10 mouse cellular contexts compared by ENCODE assay signal in genomic region chr10:14703830-14704420, GRCm38 (mm10). TPM values are rescaled to one million over a fixed set of nuclear protein-coding genes. Genes with fewer than 3 reads are reported as not detected.
A peak's percentile ranks its signal among the peaks of the same experiment; 100 is the strongest.
DNase-seq lines count a peak whose midpoint lies in the region; ATAC-seq and TF ChIP-seq lines count a peak whose summit lies in the region.
"Had no signal": no experiment of that assay in that cellular context is flagged by ENCODE, and none has a peak within 500 bp of the region (broad histone marks: within the 10 kb centered on the region; RNA-seq: fewer than 3 reads in every experiment).

No protein-coding gene starts in this region.

- H3K9me3 ChIP-seq in E14TG2a.4 (ENCODE audit: low read length): no peaks in the 10 kb centered on the region
- H3K9me3 ChIP-seq in forebrain, embryonic 16.5 days (ENCODE audit: control insufficient read depth, low read length): no peaks in the 10 kb centered on the region
- H3K9me3 ChIP-seq in liver, embryonic 14.5 days (ENCODE audit: control insufficient read depth, low read length): no peaks in the 10 kb centered on the region

- peaks cover 4% of the 10 kb centered on the region for H3K36me3 ChIP-seq in heart, adult 2 months (ENCODE audit: control insufficient read depth, insufficient read depth, low read length)
- no peaks in the 10 kb centered on the region for H3K36me3 ChIP-seq in E14TG2a.4 (ENCODE audit: insufficient read depth, low read length)
- H3K36me3 ChIP-seq in forebrain, embryonic 16.5 days (ENCODE audit: control insufficient read depth, insufficient read depth): no peaks in the 10 kb centered on the region
- H3K36me3 ChIP-seq in liver, embryonic 14.5 days (replicated peaks; ENCODE audit: control insufficient read depth, insufficient read depth, low read depth): no peaks in the 10 kb centered on the region

- H3K4me1 ChIP-seq in heart, adult 2 months (ENCODE audit: control insufficient read depth, insufficient read depth, low read length): no peaks in the 10 kb centered on the region; the same call in 1 of the 2 replicates
- H3K4me1 ChIP-seq in E14TG2a.4 (replicated peaks; ENCODE audit: low read depth, low read length): peaks cover 32% of the 10 kb centered on the region
- H3K4me1 ChIP-seq in forebrain, embryonic 16.5 days (replicated peaks; ENCODE audit: control insufficient read depth, insufficient read depth, low read length): peaks cover 17% of the 10 kb centered on the region
- H3K4me1 ChIP-seq in liver, embryonic 14.5 days (replicated peaks; ENCODE audit: control insufficient read depth in 2 of 2, insufficient read depth in 2 of 2, low read length in 1 of 2): peaks cover 8% of the 10 kb centered on the region in 2 experiments; a peak in 3 of 4 replicates

- H3K79me2 ChIP-seq in heart, adult 2 months (replicated peaks; ENCODE audit: control insufficient read depth, insufficient read depth, low read length): peaks cover 8% of the 10 kb centered on the region

- H3K4me3 ChIP-seq in heart, adult 2 months: peak overlapping the region; percentile 99; the same call in 1 of the 2 replicates
- peak overlapping the region; percentile 93 for H3K4me3 ChIP-seq in E14TG2a.4 (replicated peaks; ENCODE audit: low read length)
- peak overlapping the region; percentile 15 for H3K4me3 ChIP-seq in forebrain, embryonic 16.5 days (replicated peaks; ENCODE audit: low read length)
- H3K4me3 ChIP-seq in liver, embryonic 14.5 days (ENCODE audit: insufficient read depth in 1 of 2, low read depth in 2 of 2, low read length in 2 of 2): peak overlapping the region in 1 of 2 experiments; percentile 67; a peak in 2 of 4 replicates

- intact Hi-C loops in heart, adult 2 months (cut with DNase I): loop anchor here (2.0 kb wide), 1 partner anchor 253 kb away; no protein-coding TSS in a partner anchor

- H3K9ac ChIP-seq in heart, adult 2 months (ENCODE audit: low read depth, low read length): no peak overlapping the region
- H3K9ac ChIP-seq in forebrain, embryonic 16.5 days (replicated peaks; ENCODE audit: low read depth, low read length): peak overlapping the region; percentile 1; the same call in 1 of the 2 replicates
- H3K9ac ChIP-seq in liver, embryonic 14.5 days (replicated peaks): peak overlapping the region; percentile 65

- no peak for ATAC-seq in forebrain, embryonic 16.5 days
- no peak for ATAC-seq in liver, embryonic 14.5 days (ENCODE audit: insufficient read depth)

- H3K27me3 ChIP-seq in heart, adult 2 months (ENCODE audit: control insufficient read depth, insufficient read depth, low read length): no peaks in the 10 kb centered on the region
- H3K27me3 ChIP-seq in E14TG2a.4 (ENCODE audit: insufficient read depth, low read length): no peaks in the 10 kb centered on the region
- H3K27me3 ChIP-seq in forebrain, embryonic 16.5 days (replicated peaks; ENCODE audit: control insufficient read depth, insufficient read depth, low read length): no peaks in the 10 kb centered on the region
- no peaks in the 10 kb centered on the region for H3K27me3 ChIP-seq in liver, embryonic 14.5 days (ENCODE audit: control insufficient read depth, insufficient read depth, low read length)

- TF ChIP-seq EP300 in heart, adult 2 months (IDR thresholded peaks at IDR 0.05; ENCODE audit: insufficient read depth, low read depth, low read length): no peak
- no peak for TF ChIP-seq EP300 in liver, embryonic 14.5 days (IDR thresholded peaks at IDR 0.05; ENCODE audit: low read depth)

- peak overlapping the region; percentile 71 for H3K4me2 ChIP-seq in forebrain, embryonic 16.5 days (ENCODE audit: low read length)
- H3K4me2 ChIP-seq in liver, embryonic 14.5 days (ENCODE audit: low read depth): peak overlapping the region; percentile 76

- no peak for TF ChIP-seq CTCF in heart, adult 2 months (IDR thresholded peaks at IDR 0.05)
- TF ChIP-seq CTCF in E14TG2a.4 (conservative IDR thresholded peaks at IDR 0.05; ENCODE audit: low read length): no peak
- no peak for TF ChIP-seq CTCF in liver, embryonic 14.5 days (IDR thresholded peaks at IDR 0.05; ENCODE audit: low read depth)

- no peak for DNase-seq in heart, adult 2 months
- no peak for DNase-seq in heart, adult 18-20 months
- no peak for DNase-seq in liver, embryonic 14.5 days (ENCODE audit: low read depth in 3 of 3, low spot score in 3 of 3)
- no peak for DNase-seq in urinary bladder, postnatal 36 days (ENCODE audit: low spot score in 2 of 2)
- no peak for DNase-seq in layer of hippocampus, adult 18-20 months (ENCODE audit: low spot score in 2 of 2)
- DNase-seq in urinary bladder, postnatal 10 days (ENCODE audit: low spot score): no peak
- DNase-seq: thymus, adult 2 months had no signal

- TF ChIP-seq POLR2A in heart, adult 2 months (IDR thresholded peaks at IDR 0.05; ENCODE audit: insufficient read depth, low read depth, low read length): no peak

- no peak overlapping the region for H3K27ac ChIP-seq in heart, adult 2 months
- H3K27ac ChIP-seq in forebrain, embryonic 16.5 days (ENCODE audit: low read length): peak overlapping the region; percentile 58; the same call in 1 of the 2 replicates
- no peak overlapping the region for H3K27ac ChIP-seq in liver, embryonic 14.5 days

- WGBS in heart, adult 2 months: 48% methylated on average over 4 of the region's 4 CpGs
- 39% methylated on average over 4 of the region's 4 CpGs for WGBS in forebrain, embryonic 16.5 days
- WGBS in liver, embryonic 14.5 days (ENCODE audit: insufficient replicate concordance): 59% methylated on average over 4 of the region's 4 CpGs

RNA-seq across cellular contexts. Expression of gene Vta1, which starts 1.4 kb away (rescaled TPM):
- 10 to 100 TPM; 29.6 to 33.7 TPM for total RNA-seq in heart, adult 2 months (2021)
- 42.2 and 51.9 TPM in 2 replicates for polyA plus RNA-seq in heart, adult 2 months (2012; rRNA removed)
- total RNA-seq in heart, adult 18-20 months (2021): 10 to 100 TPM; 27.2 to 30.8 TPM
- polyA plus RNA-seq in forebrain, embryonic 16.5 days (2015; fragmentation: Nextera tagmentation; extraction: Ambion mirVana): 197 TPM in 2 replicates
- 19.9 and 22.8 TPM in 2 replicates for polyA plus RNA-seq in liver, embryonic 14.5 days (2012; rRNA removed)
- polyA plus RNA-seq in liver, embryonic 14.5 days (2014; fragmentation: Nextera tagmentation; extraction: Ambion mirVana): 41.4 and 45.0 TPM in 2 replicates
- total RNA-seq in layer of hippocampus, adult 18-20 months (2021): 10 to 100 TPM; 68.3 to 70.9 TPM

RNA-seq across cellular contexts. Expression of gene Nmbr, which starts 1.5 kb away (rescaled TPM):
- under 1 TPM in 1 of 2 experiments, not detected in 1; 0.30 TPM for total RNA-seq in heart, adult 2 months (2021)
- polyA plus RNA-seq in heart, adult 2 months (2012; rRNA removed): 0.44 and 0.55 TPM in 2 replicates
- total RNA-seq in heart, adult 18-20 months (2021): not detected
- polyA plus RNA-seq in forebrain, embryonic 16.5 days (2015; fragmentation: Nextera tagmentation; extraction: Ambion mirVana): 1.3 and 1.8 TPM in 2 replicates
- 0.08 and 0.10 TPM in 2 replicates for polyA plus RNA-seq in liver, embryonic 14.5 days (2012; rRNA removed)
- polyA plus RNA-seq in liver, embryonic 14.5 days (2014; fragmentation: Nextera tagmentation; extraction: Ambion mirVana): 0.19 TPM in 1 of 2 replicates, not detected in the other
- 1 to 10 TPM; 3.7 to 5.8 TPM for total RNA-seq in layer of hippocampus, adult 18-20 months (2021)
- total RNA-seq: monocyte, adult 5-6 weeks had no signal

RNA-seq across cellular contexts. Expression of gene Gje1, which starts 14.1 kb away (rescaled TPM):
- total RNA-seq in heart, adult 2 months (2021): not detected
- polyA plus RNA-seq in heart, adult 2 months (2012; rRNA removed): not detected in 2 replicates
- not detected for total RNA-seq in heart, adult 18-20 months (2021)
- not detected in 2 replicates for polyA plus RNA-seq in forebrain, embryonic 16.5 days (2015; fragmentation: Nextera tagmentation; extraction: Ambion mirVana)
- not detected in 2 replicates for polyA plus RNA-seq in liver, embryonic 14.5 days (2012; rRNA removed)
- polyA plus RNA-seq in liver, embryonic 14.5 days (2014; fragmentation: Nextera tagmentation; extraction: Ambion mirVana): not detected in 2 replicates
- total RNA-seq in layer of hippocampus, adult 18-20 months (2021): not detected
- total RNA-seq: monocyte, adult 5-6 weeks had no signal
- polyA plus RNA-seq: thymus, adult 2 months had no signal
